Mouse (Mus musculus) brain, embryonic 14.5 days (tissue): ENCODE measurements at regions not wholly inside any gene's neighbourhood (a gene's known extent, or its start where the extent isn't known, plus 50 kb on each side); places are given as distances from the start of the nearest gene placed in this dataset.

Experiments used
- DNase-seq: peaks from one replicate; pipeline ENCODE4 v3.0.0-alpha.2; 2011; ENCODE audit warnings: low read depth
- CTCF ChIP-seq: fragments of 200-500 bp; IDR thresholded peaks from 2 replicates; pipeline ENCODE4 v1.5.1; 2012; ENCODE audit warnings: inconsistent platforms, mild to moderate bottlenecking, moderate library complexity, borderline replicate concordance; ENCODE audit not compliant: insufficient read depth, insufficient read length; ENCODE audit errors: extremely low read depth
- POLR2A ChIP-seq: fragments of 200-500 bp; IDR thresholded peaks from 2 replicates; pipeline ENCODE4 v1.6.1; 2012; ENCODE audit warnings: mild to moderate bottlenecking, inconsistent platforms, borderline replicate concordance; ENCODE audit not compliant: poor library complexity, insufficient read depth, insufficient read length, severe bottlenecking; ENCODE audit errors: extremely low read depth

- no peak for TF ChIP-seq POLR2A
- no peak for TF ChIP-seq CTCF
- no peak for DNase-seq
These were observed 103.0 kb downstream of the Nab1 start for GRCm38 (mm10) chr1:52397460-52397859.

GRCm38 (mm10) chr1:52392933-52393332 lies 107.5 kb downstream of the Nab1 start:
- no peak for DNase-seq
- TF ChIP-seq CTCF (peak; percentile 21; the same call in 1 of the 2 replicates), POLR2A (no peak)

- DNase-seq, result no peak
- TF ChIP-seq CTCF, result no peak
- TF ChIP-seq POLR2A, result no peak
These were observed 111.6 kb downstream of the Nab1 start for GRCm38 (mm10) chr1:52388836-52389235.

GRCm38 (mm10) chr1:52388118-52388517 lies 112.4 kb downstream of the Nab1 start:
- peak; percentile 47 for DNase-seq
- no peak for TF ChIP-seq POLR2A
- no peak for TF ChIP-seq CTCF

- TF ChIP-seq POLR2A (no peak), CTCF (no peak)
- no peak for DNase-seq
These were observed 113.4 kb downstream of the Nab1 start for GRCm38 (mm10) chr1:52387062-52387461.

- TF ChIP-seq POLR2A, result no peak
- TF ChIP-seq CTCF, result no peak
- DNase-seq, result no peak
These were observed 125.2 kb downstream of the Nab1 start for GRCm38 (mm10) chr1:52375320-52375719.

GRCm38 (mm10) chr1:52374666-52375065 lies 125.8 kb downstream of the Nab1 start:
- TF ChIP-seq CTCF, result no peak
- no peak for TF ChIP-seq POLR2A
- no peak for DNase-seq

- no peak for DNase-seq
These were observed 126.7 kb downstream of the Nab1 start for GRCm38 (mm10) chr1:52373817-52374216.

GRCm38 (mm10) chr1:52366386-52366785 lies 133.4 kb upstream of the Gls start:
- DNase-seq, result no peak
- TF ChIP-seq POLR2A, result no peak
- no peak for TF ChIP-seq CTCF

More at GRCm38 (mm10) chr1:52373817-52374216, 126.7 kb downstream of the Nab1 start:
- no peak for TF ChIP-seq POLR2A
- TF ChIP-seq CTCF, result no peak

- no peak for DNase-seq
- TF ChIP-seq POLR2A (no peak), CTCF (no peak)
These were observed 130.6 kb upstream of the Gls start for GRCm38 (mm10) chr1:52363625-52364024.

- no peak for DNase-seq
- TF ChIP-seq CTCF (no peak), POLR2A (no peak)
These were observed 129.9 kb upstream of the Gls start for GRCm38 (mm10) chr1:52362976-52363375.

- TF ChIP-seq CTCF, result no peak
- TF ChIP-seq POLR2A, result no peak
- peak; percentile 31 for DNase-seq
These were observed 121.1 kb upstream of the Gls start for GRCm38 (mm10) chr1:52354041-52354582.
